Mouse (Mus musculus) liver, embryonic 15.5 days (tissue): ENCODE measurements around the gene Mt4. TPM values are rescaled to one million over a fixed set of nuclear protein-coding genes. Genes with fewer than 3 reads are reported as not detected.
"Not testable (repeated sequence)": the region's sequence is repeated elsewhere in the genome, so short reads cannot be mapped to it uniquely, and the experiment has no call there.

Experiments
- ATAC-seq: fragments of 200-750 bp; cut with Nextera tagmentation; 2 replicates; pipeline ENCODE4 v1.8.0; 2017; ENCODE audit warnings: moderate number of reproducible peaks, mild to moderate bottlenecking, moderate library complexity; ENCODE audit not compliant: insufficient read depth
- H3K27ac ChIP-seq: fragments of 300-500 bp; sonication (generic); replicated peaks from 2 replicates; pipeline ENCODE4 v1.5.1; 2015; ENCODE audit warnings: mild to moderate bottlenecking, inconsistent platforms
- H3K27me3 ChIP-seq: fragments of 300-500 bp; sonication (generic); 2 replicates; pipeline ENCODE4 v1.6.1; 2015; ENCODE audit warnings: mild to moderate bottlenecking, inconsistent platforms
- H3K36me3 ChIP-seq: fragments of 300-500 bp; sonication (generic); replicated peaks from 2 replicates; pipeline ENCODE4 v1.6.1; 2015; ENCODE audit warnings: moderate library complexity, mild to moderate bottlenecking, inconsistent platforms
- H3K4me1 ChIP-seq: fragments of 300-500 bp; sonication (generic); replicated peaks from 2 replicates; pipeline ENCODE4 v1.6.1; 2015; ENCODE audit warnings: inconsistent platforms
- H3K4me2 ChIP-seq: fragments of 300-500 bp; sonication (generic); 2 replicates; pipeline ENCODE4 v1.6.1; 2015; ENCODE audit warnings: moderate library complexity, mild to moderate bottlenecking, inconsistent platforms
- H3K4me3 ChIP-seq: fragments of 300-500 bp; sonication (generic); replicated peaks from 2 replicates; pipeline ENCODE4 v1.5.1; 2015; ENCODE audit warnings: mild to moderate bottlenecking, inconsistent platforms
- H3K9ac ChIP-seq: fragments of 300-500 bp; sonication (generic); 2 replicates; pipeline ENCODE4 v1.6.1; 2015; ENCODE audit warnings: moderate library complexity, mild to moderate bottlenecking, inconsistent platforms
- H3K9me3 ChIP-seq: fragments of 300-500 bp; sonication (generic); replicated peaks from 2 replicates; pipeline ENCODE4 v1.6.1; 2016; ENCODE audit warnings: inconsistent platforms
- WGBS: fragments of 180-500 bp; shearing (Covaris S2); methylation state at CpG from one replicate; pipeline ENCODE4 v1.1.7; 2015; ENCODE audit warnings: mixed read lengths; ENCODE audit not compliant: insufficient replicate concordance; 5-methylcytosine and 5-hydroxymethylcytosine counted together
- polyA plus RNA-seq: library from polyadenylated mRNA; unstranded; fragments of >200 nt; fragmentation: Nextera tagmentation; extraction: Ambion mirVana; gene quantifications from 2 replicates; pipeline ENCODE4 v1.2.1, GENCODE M21; 2015

Mt4 gene
- polyA plus RNA-seq, 1 experiment from 2014 or later, result 1.2 TPM

- H3K9ac ChIP-seq, result no peak overlapping the region
- peaks cover 21% of the 10 kb centered on the region for H3K27me3 ChIP-seq
- no peak overlapping the region for H3K4me2 ChIP-seq
- peaks cover 6% of the 10 kb centered on the region for H3K4me1 ChIP-seq
- ATAC-seq, result no peak
- no peaks in the 10 kb centered on the region for H3K9me3 ChIP-seq
- no peaks in the 10 kb centered on the region for H3K36me3 ChIP-seq
- 66% methylated on average over 6 of the region's 6 CpGs for WGBS
- H3K27ac ChIP-seq, result no peak overlapping the region
- H3K4me3 ChIP-seq, result no peak overlapping the region
Observed at GRCm38 (mm10) chr8:94135556-94135955, 1.4 kb upstream of the Mt4 start.

GRCm38 (mm10) chr8:94136192-94136591 lies 805 bp upstream of the Mt4 start:
- WGBS, result 73% methylated on average over 7 of the region's 7 CpGs
- no peak for ATAC-seq
- H3K9ac ChIP-seq, result no peak overlapping the region
- peaks cover 6% of the 10 kb centered on the region for H3K4me1 ChIP-seq
- H3K9me3 ChIP-seq, result no peaks in the 10 kb centered on the region
- no peak overlapping the region for H3K4me3 ChIP-seq
- H3K4me2 ChIP-seq, result no peak overlapping the region
- H3K27ac ChIP-seq, result no peak overlapping the region
- H3K36me3 ChIP-seq, result no peaks in the 10 kb centered on the region
- H3K27me3 ChIP-seq, result peaks cover 21% of the 10 kb centered on the region

- no peaks in the 10 kb centered on the region for H3K36me3 ChIP-seq
- H3K4me1 ChIP-seq, result no peaks in the 10 kb centered on the region
- H3K4me3 ChIP-seq, result no peak overlapping the region
- no peak overlapping the region for H3K9ac ChIP-seq
- peaks cover 45% of the 10 kb centered on the region for H3K27me3 ChIP-seq
- H3K27ac ChIP-seq, result no peak overlapping the region
- H3K4me2 ChIP-seq, result no peak overlapping the region
- no peaks in the 10 kb centered on the region for H3K9me3 ChIP-seq
- WGBS, result 59% methylated on average over 4 of the region's 4 CpGs
- ATAC-seq, result no peak
Observed at GRCm38 (mm10) chr8:94140266-94140795, 3.3 kb downstream of the Mt4 start.

- peaks cover 35% of the 10 kb centered on the region for H3K4me1 ChIP-seq
- peaks cover 68% of the 10 kb centered on the region for H3K27me3 ChIP-seq
- no peak overlapping the region for H3K4me3 ChIP-seq
- H3K9ac ChIP-seq, result no peak overlapping the region
- ATAC-seq, result no peak
- H3K27ac ChIP-seq, result no peak overlapping the region
- no peak overlapping the region for H3K4me2 ChIP-seq
- WGBS, result 46% methylated on average over 5 of the region's 5 CpGs
- no peaks in the 10 kb centered on the region for H3K9me3 ChIP-seq
- no peaks in the 10 kb centered on the region for H3K36me3 ChIP-seq
Observed at GRCm38 (mm10) chr8:94148236-94148635, 11.2 kb downstream of the Mt4 start.

- 47% methylated on average over 5 of the region's 5 CpGs for WGBS
- Histone ChIP-seq H3K27me3 (peaks cover 71% of the 10 kb centered on the region), H3K9ac (0 out of 2 replicates have a peak overlapping the region, but pooled peaks have one; percentile 2), H3K4me2 (peak overlapping the region; percentile 50), H3K36me3 (no peaks in the 10 kb centered on the region), H3K27ac (peak overlapping the region; percentile 82), H3K4me3 (no peak overlapping the region), H3K4me1 (peaks cover 37% of the 10 kb centered on the region), H3K9me3 (no peaks in the 10 kb centered on the region)
- ATAC-seq, result peak; percentile 82
Observed at GRCm38 (mm10) chr8:94150925-94151324, 13.9 kb downstream of the Mt4 start.

- H3K4me1 ChIP-seq, result peaks cover 37% of the 10 kb centered on the region
- H3K27me3 ChIP-seq, result peaks cover 71% of the 10 kb centered on the region
- H3K4me2 ChIP-seq, result peak within 1 kb of the TSS; percentile 51
- ATAC-seq, result 0 out of 2 replicates have a peak, but pooled peaks have one; percentile 18
- no peaks in the 10 kb centered on the region for H3K36me3 ChIP-seq
- no peaks in the 10 kb centered on the region for H3K9me3 ChIP-seq
- no peak within 1 kb of the TSS for H3K9ac ChIP-seq
- 2% methylated on average over 29 of the region's 29 CpGs for WGBS
- H3K27ac ChIP-seq, result peak within 1 kb of the TSS; percentile 69; the same call in 1 of the 2 replicates
- peak within 1 kb of the TSS; percentile 24 for H3K4me3 ChIP-seq
Observed at GRCm38 (mm10) chr8:94152513-94153300, 15.7 kb downstream of the Mt4 start, which contains the start of gene Mt3. TSS of gene Mt3 (plus strand) at chr8:94152607.

- 33% methylated on average over 7 of the region's 7 CpGs for WGBS
- H3K4me3 ChIP-seq, result no peak overlapping the region
- no peak overlapping the region for H3K9ac ChIP-seq
- no peaks in the 10 kb centered on the region for H3K9me3 ChIP-seq
- no peak overlapping the region for H3K4me2 ChIP-seq
- H3K36me3 ChIP-seq, result no peaks in the 10 kb centered on the region
- no peak for ATAC-seq
- H3K4me1 ChIP-seq, result peaks cover 37% of the 10 kb centered on the region
- peaks cover 69% of the 10 kb centered on the region for H3K27me3 ChIP-seq
- no peak overlapping the region for H3K27ac ChIP-seq
Observed at GRCm38 (mm10) chr8:94153451-94153850, 16.5 kb downstream of the Mt4 start.

GRCm38 (mm10) chr8:94154537-94154936 lies 17.5 kb downstream of the Mt4 start:
- H3K27ac ChIP-seq, result no peak overlapping the region
- no peak for ATAC-seq

GRCm38 (mm10) chr8:94156092-94156491 lies 19.1 kb downstream of the Mt4 start:
- ATAC-seq, result no peak
- peaks cover 66% of the 10 kb centered on the region for H3K27me3 ChIP-seq

More at GRCm38 (mm10) chr8:94154537-94154936, 17.5 kb downstream of the Mt4 start:
- peaks cover 66% of the 10 kb centered on the region for H3K27me3 ChIP-seq
- H3K9ac ChIP-seq, result no peak overlapping the region
- H3K4me2 ChIP-seq, result no peak overlapping the region
- no peaks in the 10 kb centered on the region for H3K9me3 ChIP-seq
- WGBS, result 35% methylated on average over 6 of the region's 6 CpGs
- peaks cover 35% of the 10 kb centered on the region for H3K4me1 ChIP-seq
- no peaks in the 10 kb centered on the region for H3K36me3 ChIP-seq
- H3K4me3 ChIP-seq, result no peak overlapping the region

GRCm38 (mm10) chr8:94165772-94166171 lies 28.8 kb downstream of the Mt4 start:
- not testable (repeated sequence) for H3K27ac ChIP-seq, H3K4me2 ChIP-seq, H3K9ac ChIP-seq, H3K9me3 ChIP-seq, H3K36me3 ChIP-seq, H3K4me3 ChIP-seq, ATAC-seq
- H3K27me3 ChIP-seq, result peaks cover 17% of the 10 kb centered on the region
- 51% methylated on average over 8 of the region's 8 CpGs for WGBS
- peaks cover 34% of the 10 kb centered on the region for H3K4me1 ChIP-seq

More at GRCm38 (mm10) chr8:94156092-94156491, 19.1 kb downstream of the Mt4 start:
- H3K27ac ChIP-seq, result no peak overlapping the region
- no peak overlapping the region for H3K9ac ChIP-seq
- H3K4me2 ChIP-seq, result no peak overlapping the region
- H3K9me3 ChIP-seq, result no peaks in the 10 kb centered on the region
- no peaks in the 10 kb centered on the region for H3K36me3 ChIP-seq
- H3K4me1 ChIP-seq, result peaks cover 22% of the 10 kb centered on the region
- no peak overlapping the region for H3K4me3 ChIP-seq
- 59% methylated on average over 4 of the region's 4 CpGs for WGBS

GRCm38 (mm10) chr8:94167244-94167643 lies 30.2 kb downstream of the Mt4 start:
- H3K36me3 ChIP-seq, result no peaks in the 10 kb centered on the region
- ATAC-seq, result no peak
- peak overlapping the region; percentile 42 for H3K4me2 ChIP-seq
- H3K9me3 ChIP-seq, result no peaks in the 10 kb centered on the region
- peaks cover 20% of the 10 kb centered on the region for H3K27me3 ChIP-seq
- no peak overlapping the region for H3K27ac ChIP-seq
- no peak overlapping the region for H3K4me3 ChIP-seq
- no peak overlapping the region for H3K9ac ChIP-seq
- WGBS, result 6% methylated on average over 6 of the region's 6 CpGs
- H3K4me1 ChIP-seq, result peaks cover 48% of the 10 kb centered on the region
